Mouse (Mus musculus) spleen, adult 2 months (tissue): ENCODE data around the gene Cops4. TPM values are rescaled to one million over a fixed set of nuclear protein-coding genes. Genes with fewer than 3 reads are reported as not detected.

ENCODE experiments used
- DNase-seq, 2 experiments: peaks; one replicate each; pipeline versions ENCODE4 v3.0.0 to v3.0.0-alpha.2; 2012 to 2021; ENCODE audit warnings: low spot score in 2 of 2, low read depth in 1 of 2
- H3K27ac ChIP-seq: fragments of 200-500 bp; 2 replicates; pipeline ENCODE4 v1.5.1; 2012; ENCODE audit warnings: low read length, inconsistent platforms; ENCODE audit not compliant: insufficient read depth
- H3K27me3 ChIP-seq: fragments of 200-500 bp; 2 replicates; pipeline ENCODE4 v1.6.1; 2012; ENCODE audit warnings: mild to moderate bottlenecking, moderate library complexity, low read length, inconsistent platforms; ENCODE audit not compliant: control insufficient read depth, insufficient read depth
- H3K36me3 ChIP-seq: fragments of 200-500 bp; 2 replicates; pipeline ENCODE4 v1.6.1; 2012; ENCODE audit warnings: mild to moderate bottlenecking, low read length, inconsistent platforms; ENCODE audit not compliant: control insufficient read depth, insufficient read depth
- H3K4me1 ChIP-seq: fragments of 200-500 bp; 2 replicates; pipeline ENCODE4 v1.6.1; 2011; ENCODE audit warnings: inconsistent platforms; ENCODE audit not compliant: control insufficient read depth, insufficient read depth, insufficient read length
- H3K4me3 ChIP-seq: fragments of 200-500 bp; 2 replicates; pipeline ENCODE4 v1.5.1; 2011; ENCODE audit warnings: mild to moderate bottlenecking, inconsistent platforms; ENCODE audit not compliant: insufficient read depth, insufficient read length; ENCODE audit errors: extremely low read depth
- CTCF ChIP-seq: fragments of 200-500 bp; IDR thresholded peaks from 2 replicates; pipeline ENCODE4 v1.5.1; 2011; ENCODE audit warnings: mild to moderate bottlenecking, inconsistent platforms; ENCODE audit not compliant: insufficient read depth, insufficient read length, insufficient replicate concordance; ENCODE audit errors: extremely low read depth
- POLR2A ChIP-seq: fragments of 200-500 bp; IDR thresholded peaks from 2 replicates; pipeline ENCODE4 v1.6.1; 2011; ENCODE audit warnings: low read depth, low read length, inconsistent platforms
- WGBS: fragments of 180-500 bp; shearing (Covaris S2); methylation state at CpG from one replicate; pipeline ENCODE4 v1.1.7; 2018; 5-methylcytosine and 5-hydroxymethylcytosine counted together
- polyA plus RNA-seq: library from polyadenylated mRNA; depleted of rRNA; stranded (reverse); fragments of >200 nt; gene quantifications from 2 replicates; pipeline ENCODE4 v1.2.3, GENCODE M21; 2012

The Cops4 gene
- polyA plus RNA-seq, 1 experiment: 9.9 TPM

DNA sequence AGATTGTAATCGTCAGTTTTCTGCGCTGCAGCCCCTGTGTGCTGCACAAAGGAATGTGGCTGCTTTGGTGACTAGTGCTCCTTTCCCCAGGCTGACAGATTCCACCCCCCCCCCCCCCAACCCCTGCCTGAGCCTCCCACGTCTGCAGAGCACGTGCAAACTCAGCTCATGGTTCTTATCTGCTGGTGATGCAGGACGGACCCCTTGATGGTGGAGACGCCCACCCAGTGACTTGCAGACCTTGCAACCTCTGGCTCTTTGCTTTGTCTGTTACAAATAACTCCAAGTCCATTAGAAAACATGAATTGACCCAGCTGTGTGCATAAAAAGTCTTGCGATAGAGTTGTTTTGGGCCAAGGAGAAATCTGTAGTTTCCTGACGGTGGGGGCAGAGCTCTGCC, 52.6 kb downstream of the Cops4 start:
- TF ChIP-seq POLR2A: no peak
- TF ChIP-seq CTCF: no peak
- WGBS: 7% methylated on average over 8 of the region's 8 CpGs
- Histone ChIP-seq H3K4me1 (peaks cover 2% of the 10 kb centered on the region), H3K4me3 (peak overlapping the region; percentile 58), H3K36me3 (no peaks in the 10 kb centered on the region), H3K27ac (peak overlapping the region; percentile 89), H3K27me3 (no peaks in the 10 kb centered on the region)
- no peak for DNase-seq

DNA sequence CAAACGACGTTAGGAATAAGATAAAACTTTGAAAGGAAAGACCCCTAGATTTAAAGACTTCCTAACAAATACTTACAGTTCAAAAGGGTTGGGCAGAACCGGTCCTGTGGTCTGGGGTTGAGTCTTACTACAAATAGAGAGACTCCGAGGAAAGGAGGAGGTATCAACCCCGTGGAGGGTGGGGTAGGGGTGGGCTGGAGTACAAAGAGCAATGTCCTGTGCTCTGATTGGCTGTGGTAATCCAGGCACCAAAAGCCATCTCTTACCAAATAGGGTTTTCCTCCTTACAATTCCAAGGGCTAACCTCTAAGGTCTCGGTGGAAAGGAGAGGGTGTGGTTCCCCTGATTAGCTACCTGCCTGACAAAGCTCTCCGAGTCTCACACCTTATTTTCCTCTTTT, 54.0 kb downstream of the Cops4 start, which contains the start of gene Plac8:
Gene Plac8, minus strand, starts transcription at position 177 of the 400 bp plus-strand sequence.
- TF ChIP-seq POLR2A (no peak; the same call in 1 of the 2 replicates), CTCF (no peak)
- no peak for DNase-seq
- H3K27ac ChIP-seq: peak within 1 kb of the TSS; percentile 89; the same call in 1 of the 2 replicates

DNA sequence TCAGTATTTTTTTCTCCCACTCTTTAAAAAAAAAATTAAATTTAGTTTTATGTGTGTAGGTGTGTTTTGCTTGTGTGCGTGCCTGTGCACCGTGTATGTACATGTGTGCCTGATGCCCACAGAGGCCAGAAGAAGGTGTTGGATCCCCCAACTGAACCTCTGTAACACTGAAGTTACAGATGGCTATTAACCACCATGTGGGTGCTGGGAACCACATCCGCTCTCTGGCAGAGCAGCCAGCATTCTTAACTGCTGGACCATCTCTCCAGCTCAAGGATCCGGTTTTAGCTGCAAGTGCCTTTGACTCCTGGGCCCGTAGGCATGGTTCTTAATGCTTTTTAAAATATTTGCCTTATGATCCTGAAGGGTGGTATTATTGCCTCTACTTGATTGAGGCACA, 55.1 kb downstream of the Cops4 start:
- H3K36me3 ChIP-seq: no peaks in the 10 kb centered on the region
- TF ChIP-seq CTCF (no peak), POLR2A (no peak)
- H3K27ac ChIP-seq: no peak overlapping the region
- DNase-seq: no peak
- H3K4me1 ChIP-seq: peaks cover 2% of the 10 kb centered on the region; the same call in 1 of the 2 replicates
- H3K4me3 ChIP-seq: no peak overlapping the region
- WGBS: 65% methylated on average over 5 of the region's 5 CpGs
- no peaks in the 10 kb centered on the region for H3K27me3 ChIP-seq

More for the DNA sequence above, 54.0 kb downstream of the Cops4 start, which contains the start of gene Plac8:
- peaks cover 2% of the 10 kb centered on the region; the same call in 1 of the 2 replicates for H3K4me1 ChIP-seq
- 10% methylated on average over 7 of the region's 7 CpGs for WGBS
- no peaks in the 10 kb centered on the region for H3K36me3 ChIP-seq
- H3K27me3 ChIP-seq: no peaks in the 10 kb centered on the region
- peak within 1 kb of the TSS; percentile 63 for H3K4me3 ChIP-seq

- Histone ChIP-seq H3K4me1 (peaks cover 9% of the 10 kb centered on the region; the same call in 1 of the 2 replicates), H3K27me3 (no peaks in the 10 kb centered on the region), H3K36me3 (no peaks in the 10 kb centered on the region), H3K4me3 (no peak overlapping the region), H3K27ac (no peak overlapping the region)
- DNase-seq: no peak
- TF ChIP-seq CTCF (peak; percentile 18; the same call in 1 of the 2 replicates), POLR2A (no peak)
- 58% methylated on average over 1 of the region's 1 CpGs for WGBS
These were observed 56.7 kb downstream of the Cops4 start for GRCm38 (mm10) chr5:100574771-100575170.

GRCm38 (mm10) chr5:100578863-100579411, 60.8 kb downstream of the Cops4 start:
- Histone ChIP-seq H3K27ac (peak overlapping the region; percentile 85), H3K4me1 (peaks cover 32% of the 10 kb centered on the region; the same call in 1 of the 2 replicates), H3K27me3 (no peaks in the 10 kb centered on the region), H3K4me3 (no peak overlapping the region), H3K36me3 (no peaks in the 10 kb centered on the region)
- no peak for TF ChIP-seq POLR2A
- no peak for TF ChIP-seq CTCF
- 41% methylated on average over 5 of the region's 5 CpGs for WGBS
- DNase-seq: no peak

- Histone ChIP-seq H3K4me1 (peaks cover 39% of the 10 kb centered on the region), H3K4me3 (no peak overlapping the region), H3K27ac (peak overlapping the region; percentile 80), H3K27me3 (no peaks in the 10 kb centered on the region), H3K36me3 (no peaks in the 10 kb centered on the region)
- TF ChIP-seq CTCF (no peak), POLR2A (no peak)
- 29% methylated on average over 11 of the region's 11 CpGs for WGBS
- DNase-seq: no peak
These were observed 63.7 kb downstream of the Cops4 start for GRCm38 (mm10) chr5:100581622-100582434.
